Mouse (Mus musculus): Measurements from ENCODE around the gene Timm10. TPM values are rescaled to one million over a fixed set of nuclear protein-coding genes. Genes with fewer than 3 reads are reported as not detected.

The Timm10 gene
- polyA plus RNA-seq, 1 experiment from 2014 or later: 56.1 TPM

DNA sequence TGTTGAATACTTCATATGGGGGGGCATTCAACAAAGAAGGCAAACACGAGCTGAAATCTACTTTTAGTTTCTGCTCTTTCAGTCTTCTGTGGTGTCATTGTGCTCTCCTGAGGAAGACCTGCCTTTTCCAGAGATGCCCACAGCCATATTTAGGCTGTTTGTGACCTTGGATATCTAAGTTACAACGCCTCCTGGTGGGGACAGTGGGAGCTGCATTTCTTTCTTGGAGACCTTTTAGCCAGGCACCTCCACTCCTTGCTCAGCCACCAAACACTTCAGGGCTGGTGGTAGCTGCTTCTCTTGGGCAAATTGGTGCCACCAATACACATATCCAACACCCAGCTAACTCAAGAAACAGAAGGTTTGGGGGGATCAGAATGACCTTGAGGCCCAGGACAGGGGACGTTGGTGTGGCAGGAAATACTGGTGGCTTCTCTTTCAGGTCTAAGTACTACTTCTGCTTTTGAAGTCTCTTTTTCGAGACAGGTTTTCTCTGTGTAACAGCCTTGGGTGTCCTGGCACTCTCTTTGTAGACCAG lies 43.9 kb downstream of the Timm10 start:
- no peak overlapping the region for H3K4me3 ChIP-seq (replicated peaks)
- no peak overlapping the region for H3K4me2 ChIP-seq (replicated peaks)
- WGBS: 55% methylated on average over 4 of the region's 4 CpGs
- H3K4me1 ChIP-seq (replicated peaks): peaks cover 21% of the 10 kb centered on the region
- ATAC-seq: no peak
- H3K9me3 ChIP-seq: no peaks in the 10 kb centered on the region
- no peak overlapping the region for H3K9ac ChIP-seq
- no peaks in the 10 kb centered on the region for H3K36me3 ChIP-seq
- no peak overlapping the region for H3K27ac ChIP-seq
- H3K27me3 ChIP-seq (replicated peaks): peaks cover 90% of the 10 kb centered on the region

DNA sequence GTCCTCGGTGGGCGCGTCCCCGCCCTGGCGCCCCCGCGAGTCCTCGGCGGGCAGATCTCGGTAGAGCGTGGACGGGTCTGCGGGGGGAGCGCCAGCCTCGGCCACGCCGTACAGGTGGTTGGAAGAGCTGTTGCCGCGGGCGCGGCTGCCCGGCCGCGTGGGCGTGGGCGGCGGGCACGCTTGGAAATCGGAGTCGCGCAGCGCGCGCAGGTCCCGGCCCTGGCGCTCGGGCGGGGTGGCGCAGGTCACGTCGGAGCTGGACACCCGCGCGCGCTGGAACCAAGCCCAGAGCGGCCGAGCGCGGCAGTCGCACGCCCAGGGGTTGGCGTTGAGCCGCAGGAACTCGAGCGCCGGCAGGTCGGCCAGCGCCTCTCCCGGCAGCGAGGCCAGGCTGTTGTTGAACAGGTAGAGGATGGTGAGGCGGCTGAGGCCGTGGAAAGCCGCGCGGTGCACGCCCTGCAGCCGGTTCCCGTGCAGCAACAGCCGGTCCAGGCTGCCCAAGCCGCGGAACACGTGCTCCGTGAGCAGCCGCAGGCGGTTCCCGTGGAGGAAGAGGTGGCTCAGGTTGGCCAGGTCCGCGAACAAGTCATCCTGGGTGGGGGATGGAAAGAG lies 45.4 kb downstream of the Timm10 start:
- Histone ChIP-seq H3K27ac (no peak overlapping the region), H3K9me3 (no peaks in the 10 kb centered on the region), H3K27me3 (replicated peaks) (peaks cover 75% of the 10 kb centered on the region), H3K4me2 (replicated peaks) (peak overlapping the region; percentile 94), H3K4me3 (replicated peaks) (peak overlapping the region; percentile 45), H3K9ac (peak overlapping the region; percentile 31), H3K36me3 (no peaks in the 10 kb centered on the region), H3K4me1 (replicated peaks) (peaks cover 10% of the 10 kb centered on the region)
- ATAC-seq: peak; percentile 46
- WGBS: under 1% methylated on average over 78 of the region's 78 CpGs

DNA sequence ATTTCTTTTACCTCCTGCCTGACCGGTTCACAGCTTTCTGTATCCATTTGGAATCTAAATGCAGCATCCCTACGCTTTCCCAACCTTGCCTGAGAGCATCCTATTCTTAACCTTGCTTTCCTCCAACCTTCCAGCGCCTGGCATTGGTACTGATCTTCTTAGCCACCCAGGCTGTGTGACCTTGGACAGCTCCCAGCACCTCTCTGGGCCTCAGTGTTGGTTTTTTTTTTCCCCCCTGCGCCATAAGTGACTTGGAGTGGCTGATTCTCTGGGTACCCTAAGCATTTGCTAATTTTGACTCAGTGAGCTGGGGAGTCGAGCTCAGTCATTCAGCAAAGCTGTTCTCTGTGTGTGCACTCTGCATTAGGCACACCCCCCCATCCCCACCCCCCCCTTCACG lies 49.0 kb downstream of the Timm10 start:
- no peak overlapping the region for H3K9ac ChIP-seq
- no peak overlapping the region for H3K27ac ChIP-seq
- no peaks in the 10 kb centered on the region for H3K9me3 ChIP-seq
- no peak overlapping the region for H3K4me2 ChIP-seq (replicated peaks)
- no peaks in the 10 kb centered on the region for H3K36me3 ChIP-seq
- H3K4me3 ChIP-seq (replicated peaks): no peak overlapping the region
- peaks cover 10% of the 10 kb centered on the region for H3K4me1 ChIP-seq (replicated peaks)
- H3K27me3 ChIP-seq (replicated peaks): peaks cover 46% of the 10 kb centered on the region
- ATAC-seq: no peak
- 47% methylated on average over 6 of the region's 6 CpGs for WGBS

Other genes with a start within 250 kb of the Timm10 start
- gene Ctnnd1, start 176.2 kb upstream of the Timm10 start, polyA plus RNA-seq (2015; fragmentation: Nextera tagmentation; extraction: Ambion mirVana): 60.7 and 64.4 TPM in 2 replicates
- gene Btbd18, start 167.9 kb upstream of the Timm10 start, polyA plus RNA-seq (2015; fragmentation: Nextera tagmentation; extraction: Ambion mirVana): 0.05 and 0.06 TPM in 2 replicates
- 225 and 234 TPM in 2 replicates for gene Selenoh, start 156.2 kb upstream of the Timm10 start, polyA plus RNA-seq (2015; fragmentation: Nextera tagmentation; extraction: Ambion mirVana)
- gene Gm28635, start 149.0 kb upstream of the Timm10 start, polyA plus RNA-seq (2015; fragmentation: Nextera tagmentation; extraction: Ambion mirVana): not detected in 2 replicates
- 32.5 and 34.7 TPM in 2 replicates for gene Med19, start 148.6 kb upstream of the Timm10 start, polyA plus RNA-seq (2015; fragmentation: Nextera tagmentation; extraction: Ambion mirVana)
- 140 and 144 TPM in 2 replicates for gene Tmx2, start 147.9 kb upstream of the Timm10 start, polyA plus RNA-seq (2015; fragmentation: Nextera tagmentation; extraction: Ambion mirVana)
- 24.6 and 26.5 TPM in 2 replicates for gene Zdhhc5, start 111.8 kb upstream of the Timm10 start, polyA plus RNA-seq (2015; fragmentation: Nextera tagmentation; extraction: Ambion mirVana)
- 26.3 and 26.7 TPM in 2 replicates for gene Clp1, start 99.6 kb upstream of the Timm10 start, polyA plus RNA-seq (2015; fragmentation: Nextera tagmentation; extraction: Ambion mirVana)
- gene Ypel4, start 92.9 kb upstream of the Timm10 start, polyA plus RNA-seq (2015; fragmentation: Nextera tagmentation; extraction: Ambion mirVana): 5.1 and 6.0 TPM in 2 replicates
- 5.5 and 6.1 TPM in 2 replicates for gene Gm19426, start 83.3 kb upstream of the Timm10 start, polyA plus RNA-seq (2015; fragmentation: Nextera tagmentation; extraction: Ambion mirVana)
- gene Serping1, start 51.6 kb upstream of the Timm10 start, polyA plus RNA-seq (2015; fragmentation: Nextera tagmentation; extraction: Ambion mirVana): 59.7 and 60.5 TPM in 2 replicates
- 46.5 TPM in 2 replicates for gene Ube2l6, start 28.2 kb upstream of the Timm10 start, polyA plus RNA-seq (2015; fragmentation: Nextera tagmentation; extraction: Ambion mirVana)
- gene Smtnl1, start 4.3 kb upstream of the Timm10 start, polyA plus RNA-seq (2015; fragmentation: Nextera tagmentation; extraction: Ambion mirVana): 0.08 and 0.13 TPM in 2 replicates
- gene Slc43a1, start 11.9 kb downstream of the Timm10 start, polyA plus RNA-seq (2015; fragmentation: Nextera tagmentation; extraction: Ambion mirVana): 15.0 and 16.3 TPM in 2 replicates
- gene Rtn4rl2, start 59.7 kb downstream of the Timm10 start, polyA plus RNA-seq (2015; fragmentation: Nextera tagmentation; extraction: Ambion mirVana): 1.2 and 1.7 TPM in 2 replicates
- gene Slc43a3, start 109.6 kb downstream of the Timm10 start, polyA plus RNA-seq (2015; fragmentation: Nextera tagmentation; extraction: Ambion mirVana): 45.4 and 48.2 TPM in 2 replicates
- 0.48 and 0.75 TPM in 2 replicates for gene Prg2, start 153.5 kb downstream of the Timm10 start, polyA plus RNA-seq (2015; fragmentation: Nextera tagmentation; extraction: Ambion mirVana)
- not detected in 2 replicates for gene Prg3, start 161.2 kb downstream of the Timm10 start, polyA plus RNA-seq (2015; fragmentation: Nextera tagmentation; extraction: Ambion mirVana)
- gene Ssrp1, start 210.2 kb downstream of the Timm10 start, polyA plus RNA-seq (2015; fragmentation: Nextera tagmentation; extraction: Ambion mirVana): 256 and 258 TPM in 2 replicates
- gene P2rx3, start 210.5 kb downstream of the Timm10 start, polyA plus RNA-seq (2015; fragmentation: Nextera tagmentation; extraction: Ambion mirVana): 1.0 and 1.4 TPM in 2 replicates
- gene Tnks1bp1, start 221.0 kb downstream of the Timm10 start, polyA plus RNA-seq (2015; fragmentation: Nextera tagmentation; extraction: Ambion mirVana): 35.2 and 35.5 TPM in 2 replicates

All from intestine, embryonic 15.5 days (tissue).